Mouse (Mus musculus): Measurements from ENCODE around the gene Gm29049.
"Not testable (repeated sequence)": the region's sequence is repeated elsewhere in the genome, so short reads cannot be mapped to it uniquely, and the experiment has no call there.

The Gm29049 gene

GRCm38 (mm10) chrY:7997068-7997467 is at the start of gene Gm29049:
Gene Gm29049 (minus strand): TSS chrY:7997168.
- DNase-seq, result not testable (repeated sequence)

All from kidney, adult 11 months (tissue).